Mouse (Mus musculus) midbrain, embryonic 16.5 days (tissue): Measurements from ENCODE around the gene Ece1. TPM values are rescaled to one million over a fixed set of nuclear protein-coding genes. Genes with fewer than 3 reads are reported as not detected.

Experiments
- ATAC-seq: fragments of 200-750 bp; cut with Nextera tagmentation; 2 replicates; pipeline ENCODE4 v1.8.0; 2017; ENCODE audit warnings: moderate TSS enrichment
- H3K27ac ChIP-seq: fragments of 300-500 bp; sonication (generic); 2 replicates; pipeline ENCODE4 v1.5.1; 2014; ENCODE audit warnings: mild to moderate bottlenecking, low read length, mixed read lengths
- H3K27me3 ChIP-seq: fragments of 300-500 bp; sonication (generic); 2 replicates; pipeline ENCODE4 v1.6.1; 2014; ENCODE audit warnings: low read depth, low read length, mixed read lengths; ENCODE audit not compliant: control insufficient read depth, insufficient read depth
- H3K36me3 ChIP-seq: fragments of 300-500 bp; sonication (generic); 2 replicates; pipeline ENCODE4 v1.6.1; 2014; ENCODE audit warnings: mild to moderate bottlenecking, low read length, moderate library complexity, mixed read lengths; ENCODE audit not compliant: control insufficient read depth, insufficient read depth
- H3K4me1 ChIP-seq: fragments of 300-500 bp; sonication (generic); 2 replicates; pipeline ENCODE4 v1.6.1; 2014; ENCODE audit warnings: mild to moderate bottlenecking, low read length, mixed read lengths; ENCODE audit not compliant: control insufficient read depth, insufficient read depth
- H3K4me2 ChIP-seq: fragments of 300-500 bp; sonication (generic); 2 replicates; pipeline ENCODE4 v1.6.1; 2014; ENCODE audit warnings: mild to moderate bottlenecking, low read length, mixed read lengths
- H3K4me3 ChIP-seq: fragments of 300-500 bp; sonication (generic); 2 replicates; pipeline ENCODE4 v1.5.1; 2014; ENCODE audit warnings: low read depth, mild to moderate bottlenecking, low read length, moderate library complexity, mixed read lengths
- H3K9ac ChIP-seq: fragments of 300-500 bp; sonication (generic); 2 replicates; pipeline ENCODE4 v1.6.1; 2014; ENCODE audit warnings: low read depth, low read length, mixed read lengths
- H3K9me3 ChIP-seq: fragments of 300-500 bp; sonication (generic); replicated peaks from 2 replicates; pipeline ENCODE4 v1.6.1; 2014; ENCODE audit warnings: mild to moderate bottlenecking, low read length, mixed read lengths; ENCODE audit not compliant: control insufficient read depth, poor library complexity, severe bottlenecking
- WGBS: fragments of 180-500 bp; shearing (Covaris S2); extraction: QIAGEN DNeasy Blood & Tissue Kit; methylation state at CpG from one replicate; pipeline ENCODE4 v1.1.7; 2014; 5-methylcytosine and 5-hydroxymethylcytosine counted together
- polyA plus RNA-seq: library from polyadenylated mRNA; unstranded; fragments of >200 nt; fragmentation: Nextera tagmentation; extraction: Ambion mirVana; gene quantifications from 2 replicates; pipeline ENCODE4 v1.2.1, GENCODE M21; 2015

Ece1 gene
- polyA plus RNA-seq, 1 experiment from 2014 or later: 21.3 TPM

DNA sequence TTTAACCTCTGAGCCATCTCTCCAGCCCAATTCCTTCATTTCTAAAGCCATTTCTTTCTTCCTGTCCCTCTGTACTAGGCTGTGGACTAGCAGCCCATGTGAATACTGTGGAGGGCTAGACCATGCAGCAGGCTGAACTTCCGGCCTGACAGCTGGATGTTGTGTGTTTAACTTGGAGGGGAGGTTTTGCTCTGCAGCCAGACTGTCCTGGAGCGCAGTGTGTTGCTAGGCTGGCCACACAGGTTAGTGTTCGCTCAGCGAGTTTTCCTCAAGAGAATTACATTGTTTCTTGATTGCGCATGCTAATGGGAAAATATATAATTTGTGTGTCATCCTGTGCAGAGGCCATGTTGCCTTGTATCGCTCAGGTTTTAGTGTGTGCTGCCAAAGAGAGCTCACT lies 146.6 kb downstream of the Ece1 start:
- no peak overlapping the region for H3K27ac ChIP-seq
- H3K27me3 ChIP-seq: no peaks in the 10 kb centered on the region
- H3K9me3 ChIP-seq: no peaks in the 10 kb centered on the region
- no peaks in the 10 kb centered on the region for H3K4me1 ChIP-seq
- H3K4me3 ChIP-seq: no peak overlapping the region
- H3K36me3 ChIP-seq: no peaks in the 10 kb centered on the region
- 88% methylated on average over 6 of the region's 6 CpGs for WGBS
- no peak overlapping the region for H3K9ac ChIP-seq
- no peak overlapping the region for H3K4me2 ChIP-seq
- no peak for ATAC-seq

DNA sequence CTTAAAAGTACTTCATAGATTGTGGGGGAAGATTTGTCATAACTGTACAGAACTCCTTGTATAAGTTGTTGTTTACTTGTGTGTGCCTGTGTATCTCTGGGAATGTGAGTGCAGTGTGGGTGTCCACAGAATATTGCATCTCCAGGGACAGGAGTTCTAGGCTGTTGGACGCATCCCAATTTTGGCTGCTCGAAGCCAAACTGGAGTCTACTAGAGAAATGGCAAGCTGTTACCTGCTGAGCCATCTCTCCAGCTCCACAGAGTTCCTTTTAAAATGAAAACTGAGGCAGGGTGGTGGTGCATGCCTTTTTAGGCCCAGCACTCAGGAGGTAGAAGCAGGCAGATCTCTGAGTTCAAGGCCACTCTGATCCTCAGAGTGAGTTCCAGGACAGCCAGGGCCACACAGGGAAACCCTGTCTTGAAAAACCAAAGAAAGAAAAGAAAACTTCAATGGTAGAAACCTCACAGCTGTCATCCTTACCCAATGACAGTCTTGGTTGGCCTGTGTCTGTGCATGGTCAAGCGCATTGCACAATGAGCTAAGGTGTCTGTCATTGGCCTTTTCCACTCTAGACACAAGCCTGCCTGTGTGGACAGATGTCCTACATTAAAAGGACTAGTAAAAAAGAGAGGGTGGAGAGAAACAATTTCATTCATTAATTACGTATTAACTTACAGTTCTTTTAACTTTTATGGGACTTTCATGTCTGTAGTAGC lies 147.9 kb downstream of the Ece1 start:
- Histone ChIP-seq H3K4me3 (no peak overlapping the region), H3K27ac (no peak overlapping the region), H3K9ac (no peak overlapping the region), H3K4me1 (no peaks in the 10 kb centered on the region), H3K9me3 (no peaks in the 10 kb centered on the region), H3K36me3 (peaks cover 7% of the 10 kb centered on the region; the same call in 1 of the 2 replicates), H3K4me2 (no peak overlapping the region), H3K27me3 (no peaks in the 10 kb centered on the region)
- ATAC-seq: no peak
- 94% methylated on average over 4 of the region's 4 CpGs for WGBS

DNA sequence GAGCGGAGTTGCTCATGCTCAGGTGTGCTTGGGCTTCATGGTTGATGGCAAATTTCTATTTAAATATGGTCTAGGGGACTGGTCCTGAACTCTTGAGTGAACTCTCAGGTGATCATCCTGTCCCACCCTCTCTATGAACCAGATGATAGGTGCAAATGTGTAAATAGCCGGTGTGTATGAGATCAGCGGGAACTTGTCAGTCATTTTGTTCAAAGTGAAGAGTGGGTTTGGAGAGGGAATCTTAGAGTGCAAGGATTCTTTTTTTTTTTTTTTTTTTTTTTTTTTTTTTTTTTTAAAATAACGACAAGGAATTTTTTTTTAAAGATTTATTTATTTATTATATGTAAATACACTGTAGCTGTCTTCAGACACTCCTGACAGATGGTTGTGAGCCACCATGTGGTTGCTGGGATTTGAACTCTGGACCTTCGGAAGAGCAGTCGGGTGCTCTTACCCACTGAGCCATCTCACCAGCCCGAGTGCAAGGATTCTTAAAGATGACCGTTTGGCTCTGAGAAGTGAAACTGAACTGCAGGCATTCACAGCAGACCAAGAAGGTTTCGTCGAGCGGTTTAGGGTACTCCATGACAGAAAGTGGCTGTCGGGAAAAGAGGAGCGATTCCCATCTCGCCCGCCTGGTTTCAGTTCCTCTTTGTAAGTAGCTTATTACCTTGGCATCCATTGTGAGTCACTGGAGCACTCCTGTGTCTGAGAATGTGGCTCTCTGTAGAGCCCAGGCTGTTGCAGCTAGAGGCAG lies 151.9 kb downstream of the Ece1 start:
- no peak overlapping the region for H3K4me2 ChIP-seq
- WGBS: 95% methylated on average over 15 of the region's 15 CpGs
- no peaks in the 10 kb centered on the region for H3K9me3 ChIP-seq
- no peak overlapping the region for H3K4me3 ChIP-seq
- H3K9ac ChIP-seq: no peak overlapping the region
- peaks cover 7% of the 10 kb centered on the region; the same call in 1 of the 2 replicates for H3K36me3 ChIP-seq
- H3K27ac ChIP-seq: no peak overlapping the region
- H3K4me1 ChIP-seq: peaks cover 7% of the 10 kb centered on the region
- ATAC-seq: no peak
- H3K27me3 ChIP-seq: no peaks in the 10 kb centered on the region

Other genes starting within 250 kb of the Ece1 start
- gene Rap1gap, start 197.5 kb upstream of the Ece1 start, polyA plus RNA-seq: 83.0 and 105 TPM in 2 replicates
- 9.1 and 12.1 TPM in 2 replicates for gene Alpl, start 65.9 kb upstream of the Ece1 start, polyA plus RNA-seq
- 48.7 and 54.1 TPM in 2 replicates for gene Eif4g3, start 130.8 kb downstream of the Ece1 start, polyA plus RNA-seq